ENCODE assay signal across 10 mouse cellular contexts in the genomic region with DNA sequence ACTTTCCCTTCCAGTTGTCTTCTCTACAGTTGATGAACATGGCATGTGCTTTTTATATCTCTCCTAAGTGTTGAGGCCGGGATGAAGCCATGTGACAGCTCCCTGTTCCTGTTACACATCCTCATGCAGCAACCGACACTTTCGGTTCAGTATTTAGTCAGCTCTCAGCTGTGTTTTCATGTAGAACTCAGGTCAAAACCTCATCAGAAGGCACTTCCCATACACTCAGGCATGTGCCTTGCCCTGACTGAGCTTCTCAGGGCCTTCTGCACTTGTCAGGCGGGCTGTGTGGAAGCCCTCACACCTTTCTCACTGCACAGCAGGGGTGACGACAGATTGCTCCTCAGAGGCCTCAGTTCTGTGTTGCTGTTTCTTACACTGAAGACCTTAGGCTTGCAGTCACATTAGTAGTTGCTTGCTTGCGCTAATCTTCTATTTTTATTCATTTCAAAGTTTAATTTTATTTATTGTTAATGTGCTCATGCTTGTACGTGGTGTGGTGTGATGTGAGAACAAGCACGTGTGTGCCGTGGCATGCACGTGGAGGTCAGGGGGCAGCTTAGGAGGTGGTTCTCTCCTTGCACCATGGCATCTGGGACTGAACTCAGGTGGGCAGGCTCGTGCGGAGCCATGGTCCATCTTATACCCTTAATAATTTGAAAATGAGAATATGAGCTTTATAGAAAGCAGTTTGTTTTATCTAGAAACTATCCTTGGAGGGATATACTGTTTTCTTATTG. TPM values are rescaled to one million over a fixed set of nuclear protein-coding genes. Genes with fewer than 3 reads are reported as not detected.
DNase-seq lines count a peak whose midpoint lies in the region; ATAC-seq lines count a peak whose summit lies in the region.
"Had no signal": no experiment of that assay in that cellular context is flagged by ENCODE, and none has a peak within 500 bp of the region (broad histone marks: within the 10 kb centered on the region; RNA-seq: fewer than 3 reads in every experiment).

No protein-coding gene starts in this region.

- 0 out of 2 replicates have a peak, but pooled peaks have one; percentile 39 for ATAC-seq in forebrain, embryonic 12.5 days (ENCODE audit: low FRiP score)
- no peak for ATAC-seq in forebrain, embryonic 15.5 days (replicated peaks)
- peak; percentile 25; the same call in 1 of the 2 replicates for ATAC-seq in heart, embryonic 13.5 days (ENCODE audit: extremely low read depth, insufficient number of reproducible peaks, low FRiP score, low TSS enrichment)

- DNase-seq in lung, adult 18-20 months, result peak; percentile 15 to 35
- no peak for DNase-seq in lung, postnatal 10 days
- peak; percentile 31 for DNase-seq in skeletal muscle tissue, adult 2 months (ENCODE audit: low read depth, low spot score)
- DNase-seq in adipocyte (ENCODE audit: low spot score), result no peak
- DNase-seq in embryo, embryonic 11 days, result no peak
- DNase-seq: right cerebral cortex, adult 18-20 months had no signal

- no peaks in the 10 kb centered on the region for H3K4me1 ChIP-seq in forebrain, embryonic 12.5 days
- peaks cover 10% of the 10 kb centered on the region for H3K4me1 ChIP-seq in forebrain, embryonic 15.5 days
- peaks cover 45% of the 10 kb centered on the region for H3K4me1 ChIP-seq in heart, embryonic 13.5 days

- H3K36me3 ChIP-seq in forebrain, embryonic 12.5 days (replicated peaks), result no peaks in the 10 kb centered on the region
- no peaks in the 10 kb centered on the region for H3K36me3 ChIP-seq in forebrain, embryonic 15.5 days
- H3K36me3 ChIP-seq in heart, embryonic 13.5 days, result no peaks in the 10 kb centered on the region
- H3K36me3 ChIP-seq: hindbrain, embryonic 12.5 days had no signal

- no peak overlapping the region for H3K4me2 ChIP-seq in forebrain, embryonic 12.5 days
- H3K4me2 ChIP-seq in forebrain, embryonic 15.5 days (replicated peaks), result no peak overlapping the region
- peak overlapping the region; percentile 60 for H3K4me2 ChIP-seq in heart, embryonic 13.5 days
- H3K4me2 ChIP-seq: hindbrain, embryonic 12.5 days had no signal

- no peaks in the 10 kb centered on the region for H3K27me3 ChIP-seq in forebrain, embryonic 12.5 days
- no peaks in the 10 kb centered on the region for H3K27me3 ChIP-seq in forebrain, embryonic 15.5 days
- H3K27me3 ChIP-seq in heart, embryonic 13.5 days (replicated peaks), result no peaks in the 10 kb centered on the region
- H3K27me3 ChIP-seq: hindbrain, embryonic 12.5 days had no signal

- 76% methylated on average over 12 of the region's 12 CpGs for WGBS in forebrain, embryonic 12.5 days
- WGBS in forebrain, embryonic 15.5 days, result 67% methylated on average over 12 of the region's 12 CpGs
- 25% methylated on average over 12 of the region's 12 CpGs for WGBS in heart, embryonic 13.5 days

- H3K9me3 ChIP-seq in forebrain, embryonic 12.5 days, result no peaks in the 10 kb centered on the region
- H3K9me3 ChIP-seq in forebrain, embryonic 15.5 days, result no peaks in the 10 kb centered on the region
- no peaks in the 10 kb centered on the region for H3K9me3 ChIP-seq in heart, embryonic 13.5 days
- H3K9me3 ChIP-seq: hindbrain, embryonic 12.5 days had no signal

- no peak overlapping the region for H3K9ac ChIP-seq in forebrain, embryonic 12.5 days
- no peak overlapping the region for H3K9ac ChIP-seq in forebrain, embryonic 15.5 days (replicated peaks)
- H3K9ac ChIP-seq in heart, embryonic 13.5 days, result peak overlapping the region; percentile 59
- H3K9ac ChIP-seq: hindbrain, embryonic 12.5 days had no signal

- H3K4me3 ChIP-seq in forebrain, embryonic 12.5 days (replicated peaks), result no peak overlapping the region
- H3K4me3 ChIP-seq in forebrain, embryonic 15.5 days, result no peak overlapping the region
- H3K4me3 ChIP-seq in heart, embryonic 13.5 days, result peak overlapping the region; percentile 21
- H3K4me3 ChIP-seq: hindbrain, embryonic 12.5 days had no signal

- H3K27ac ChIP-seq in forebrain, embryonic 12.5 days, result no peak overlapping the region
- no peak overlapping the region for H3K27ac ChIP-seq in forebrain, embryonic 15.5 days (replicated peaks)
- H3K27ac ChIP-seq in heart, embryonic 13.5 days (replicated peaks), result peak overlapping the region; percentile 84
- H3K27ac ChIP-seq: hindbrain, embryonic 12.5 days had no signal

RNA-seq across cellular contexts. Expression of gene Arhgap32, which starts 30.5 kb away (rescaled TPM):
- 7.3 and 7.9 TPM in 2 replicates for polyA plus RNA-seq in forebrain, embryonic 12.5 days (2016; fragmentation: Nextera tagmentation; extraction: Ambion mirVana)
- polyA plus RNA-seq in forebrain, embryonic 15.5 days (2015; fragmentation: Nextera tagmentation; extraction: Ambion mirVana), result 12.1 and 12.3 TPM in 2 replicates
- polyA plus RNA-seq in heart, embryonic 13.5 days (2015; fragmentation: Nextera tagmentation; extraction: Ambion mirVana), result 2.9 and 3.3 TPM in 2 replicates

Comparison
In these comparisons a context has a peak if more than half of its experiments do, and no peak if none do; other contexts are left out.
1. DNase-seq: peak in lung, adult 18-20 months (2 of 2) and skeletal muscle tissue, adult 2 months (single experiment); none in lung, postnatal 10 days (single experiment), adipocyte (single experiment) and embryo, embryonic 11 days (single experiment).